Mouse (Mus musculus): ENCODE measurements around the gene Rbm19. TPM values are rescaled to one million over a fixed set of nuclear protein-coding genes. Genes with fewer than 3 reads are reported as not detected.
"Not testable (repeated sequence)": the region's sequence is repeated elsewhere in the genome, so short reads cannot be mapped to it uniquely, and the experiment has no call there.

Rbm19 gene
- total RNA-seq (2021) = 10 to 100 TPM; 18.4 to 21.7 TPM

DNA sequence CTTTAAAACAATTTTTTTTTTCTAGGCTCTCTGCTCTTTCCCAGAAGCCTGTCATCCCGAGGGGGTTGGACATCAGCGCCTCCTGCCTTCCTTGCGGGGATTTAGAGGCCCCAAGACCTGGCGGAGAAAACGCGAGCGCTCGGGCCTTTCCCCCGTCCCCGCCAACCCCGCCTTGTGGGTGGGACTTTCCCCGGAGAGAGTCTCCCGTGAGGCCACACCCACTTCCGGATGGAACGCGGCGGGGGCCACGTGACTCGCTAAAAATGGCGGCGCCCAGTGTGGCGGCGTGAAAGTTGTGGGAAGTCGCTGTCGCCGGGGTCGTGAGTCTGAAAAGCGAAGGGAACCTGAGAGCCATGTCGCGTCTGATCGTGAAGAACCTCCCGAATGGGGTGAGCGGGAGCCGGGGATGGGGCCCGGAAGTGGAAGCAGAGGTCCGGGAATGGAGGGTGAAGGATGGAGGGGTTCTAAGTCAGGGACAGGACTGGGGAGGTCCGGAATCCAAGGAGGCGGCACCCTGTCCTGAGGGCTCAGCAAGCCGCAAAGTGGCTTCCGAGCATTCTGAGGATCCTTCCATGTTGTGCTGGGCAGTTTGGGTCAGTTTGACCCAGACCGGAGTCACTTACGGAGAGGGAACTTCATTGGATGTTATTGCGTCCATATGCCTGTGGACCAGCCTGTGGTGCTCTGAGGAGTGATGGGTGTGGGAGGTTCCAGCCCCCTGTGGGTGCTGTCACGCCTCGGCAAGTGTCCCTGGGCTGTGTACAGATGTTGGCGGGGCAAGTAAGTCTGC is at the start of gene Rbm19:
Gene Rbm19 (plus strand): TSS at position 205 of the 790 bp plus-strand sequence.
- DNase-seq = peak; percentile 96

DNA sequence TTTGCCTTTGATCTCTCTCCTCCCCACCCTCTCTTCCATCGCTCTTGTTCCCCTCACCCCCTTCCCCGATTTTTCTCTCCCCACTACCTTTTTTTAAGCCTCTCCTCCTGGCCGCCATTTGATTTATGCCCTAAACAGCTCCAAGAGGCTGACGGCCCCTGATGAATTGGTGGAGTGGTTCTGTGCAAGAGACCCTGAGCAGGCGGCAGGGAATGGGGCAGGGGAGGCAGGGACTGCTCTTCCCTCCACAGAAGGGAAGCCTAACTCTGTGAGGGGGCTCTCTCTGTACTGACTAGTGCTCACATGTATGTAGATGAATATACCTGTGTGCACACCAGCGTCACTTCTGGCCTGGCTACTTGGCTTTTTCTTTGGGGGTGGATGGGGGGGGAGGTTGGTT is 49.0 kb upstream of the Rbm19 start:
- DNase-seq = no peak

DNA sequence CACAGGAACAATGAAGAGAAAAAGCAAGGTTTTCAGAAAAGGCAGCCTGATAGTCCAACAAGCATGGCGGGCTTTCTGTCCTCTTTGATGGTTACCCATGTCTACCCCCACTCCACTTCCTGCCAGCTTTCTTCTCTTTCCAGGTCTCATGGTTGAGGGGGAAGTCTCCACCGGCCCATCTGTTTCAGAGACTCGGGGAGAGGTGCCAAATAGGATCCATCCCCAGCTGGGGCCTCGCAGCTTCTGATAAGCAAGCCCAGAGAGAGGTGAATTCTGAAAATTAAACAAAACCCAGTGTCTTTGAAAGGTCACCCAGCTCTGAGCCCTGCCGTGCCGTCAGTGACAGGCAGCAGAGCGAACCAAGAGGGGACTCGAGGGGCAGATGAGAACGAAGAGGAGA is 42.2 kb upstream of the Rbm19 start:
- DNase-seq = no peak

GRCm38 (mm10) chr5:120080027-120080426 is 36.2 kb upstream of the Rbm19 start:
- no peak for DNase-seq

DNA sequence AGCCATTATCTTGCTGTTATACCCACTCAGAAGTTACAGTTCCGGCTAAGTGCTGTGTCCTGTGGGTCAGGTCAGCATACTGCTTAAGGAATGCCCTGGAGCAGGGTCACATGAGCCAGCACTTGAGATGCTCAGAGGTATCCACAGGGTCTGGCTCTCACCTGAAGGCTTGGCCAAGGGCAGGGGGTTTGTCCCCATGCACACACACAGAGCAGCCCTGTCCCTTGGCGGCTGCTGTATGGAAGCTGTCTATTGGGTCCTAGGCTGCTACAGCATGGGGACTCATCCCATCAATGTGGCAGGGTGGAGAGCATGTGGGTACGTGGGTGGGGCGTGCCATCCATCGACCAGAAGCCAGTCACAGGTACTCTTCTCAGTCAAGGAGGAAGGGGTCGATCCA is 35.8 kb upstream of the Rbm19 start:
- no peak for DNase-seq

DNA sequence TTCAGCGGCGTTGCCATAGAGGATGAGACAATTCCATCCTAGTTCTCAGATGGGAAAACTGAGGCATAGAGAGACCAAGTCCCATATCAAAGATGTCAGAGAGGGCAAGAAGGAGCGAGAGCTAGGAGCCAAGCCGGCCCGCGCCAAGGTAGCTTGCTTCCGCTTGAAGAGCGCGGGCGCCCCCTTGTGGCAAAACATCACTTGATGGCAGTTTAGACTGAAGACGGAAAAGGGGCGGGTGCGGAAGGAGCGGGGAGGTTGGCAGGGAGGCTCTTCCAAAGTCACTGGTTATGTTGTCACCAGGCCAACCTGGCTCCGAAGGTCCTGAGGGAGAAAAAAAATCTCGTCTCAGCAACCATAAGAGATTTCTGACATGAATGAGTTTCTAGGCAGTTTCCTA is 27.7 kb upstream of the Rbm19 start:
- DNase-seq = peak; percentile 94

GRCm38 (mm10) chr5:120094602-120095001 is 21.7 kb upstream of the Rbm19 start:
- DNase-seq = peak; percentile 44

DNA sequence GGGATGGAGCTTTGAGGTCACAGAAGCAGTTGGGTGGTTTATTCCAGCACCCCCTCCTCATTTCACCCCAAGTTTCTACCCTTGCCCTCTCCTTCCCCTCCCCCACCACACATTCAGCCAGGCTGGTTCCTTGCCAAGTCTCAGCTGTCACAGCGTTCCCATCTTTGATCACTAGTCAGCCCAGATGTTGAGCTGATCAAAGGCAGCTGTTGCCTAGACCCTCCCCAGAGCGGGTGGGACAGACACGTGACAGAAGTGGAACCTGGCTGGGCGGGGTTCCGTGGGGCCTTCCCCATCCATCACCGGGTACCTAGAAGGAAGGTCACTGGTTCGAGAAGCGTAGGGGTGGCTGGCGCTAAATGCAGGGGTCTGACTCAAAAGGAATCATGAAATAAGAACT is 19.2 kb upstream of the Rbm19 start:
- DNase-seq = no peak

DNA sequence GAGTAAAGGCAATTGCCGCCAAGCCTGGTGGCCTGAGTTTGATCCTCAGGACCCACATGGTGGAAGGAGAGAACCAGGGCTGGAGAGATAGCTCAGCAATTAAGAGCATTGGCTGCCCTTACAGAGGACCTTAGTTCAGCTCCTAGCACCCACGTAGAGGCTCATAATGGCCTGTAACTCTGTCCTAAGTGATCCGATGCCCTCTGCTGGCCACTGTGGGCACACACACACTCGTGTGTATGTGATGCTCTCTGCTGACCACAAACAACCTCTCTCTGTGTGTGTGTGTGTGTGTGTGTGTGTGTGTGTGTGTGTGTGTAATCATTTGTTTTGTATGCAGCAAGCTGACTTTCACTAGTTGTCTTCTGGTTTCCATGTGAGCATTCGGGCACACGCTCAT is 15.5 kb upstream of the Rbm19 start:
- no peak for DNase-seq

DNA sequence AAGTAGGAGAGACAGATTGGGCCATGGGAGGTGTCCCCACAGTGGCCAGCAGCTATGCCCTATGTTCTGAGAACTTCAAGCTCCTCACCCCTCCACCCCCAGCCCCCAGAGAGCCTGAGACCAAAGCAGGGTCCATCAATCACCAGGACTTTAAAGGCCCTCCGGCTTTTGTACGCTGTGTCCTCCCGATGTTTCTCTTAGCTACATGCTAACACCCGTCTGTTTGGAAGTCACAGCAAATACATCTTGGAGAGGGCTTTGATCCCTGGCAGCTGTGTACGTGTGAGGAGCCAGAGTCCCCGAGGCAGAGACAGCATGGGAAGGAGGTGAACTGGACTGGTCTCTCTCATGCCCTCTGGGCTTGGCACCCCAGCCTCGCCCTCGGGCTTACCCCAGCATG is 14.2 kb upstream of the Rbm19 start:
- no peak for DNase-seq

DNA sequence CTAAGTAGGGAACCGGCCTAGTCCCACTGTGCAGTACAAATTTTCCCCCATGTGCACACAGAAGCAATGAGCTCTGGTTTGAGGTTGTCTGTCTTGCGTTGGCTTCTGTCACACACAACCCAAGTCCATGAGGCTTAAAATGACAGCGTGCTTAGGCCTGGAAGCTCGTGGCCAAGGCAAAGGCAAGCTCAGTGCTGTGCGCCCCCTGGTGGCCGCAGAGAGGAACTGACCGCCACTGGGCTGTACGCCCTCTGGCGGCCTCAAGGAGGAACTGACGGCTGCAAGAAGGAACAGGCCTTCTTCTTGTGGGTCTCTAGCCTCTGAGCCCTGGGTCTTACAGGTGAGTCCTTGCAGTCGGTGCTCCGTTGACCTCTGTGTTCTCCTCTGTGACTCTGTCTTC is 13.5 kb upstream of the Rbm19 start:
- peak; percentile 71 for DNase-seq

- peak; percentile 15 for DNase-seq
Measured at GRCm38 (mm10) chr5:120103458-120103857, 12.8 kb upstream of the Rbm19 start.

- peak; percentile 35 for DNase-seq
Measured at GRCm38 (mm10) chr5:120106424-120107073, 9.7 kb upstream of the Rbm19 start.

GRCm38 (mm10) chr5:120114361-120114760 is 1.9 kb upstream of the Rbm19 start:
- DNase-seq = no peak

DNA sequence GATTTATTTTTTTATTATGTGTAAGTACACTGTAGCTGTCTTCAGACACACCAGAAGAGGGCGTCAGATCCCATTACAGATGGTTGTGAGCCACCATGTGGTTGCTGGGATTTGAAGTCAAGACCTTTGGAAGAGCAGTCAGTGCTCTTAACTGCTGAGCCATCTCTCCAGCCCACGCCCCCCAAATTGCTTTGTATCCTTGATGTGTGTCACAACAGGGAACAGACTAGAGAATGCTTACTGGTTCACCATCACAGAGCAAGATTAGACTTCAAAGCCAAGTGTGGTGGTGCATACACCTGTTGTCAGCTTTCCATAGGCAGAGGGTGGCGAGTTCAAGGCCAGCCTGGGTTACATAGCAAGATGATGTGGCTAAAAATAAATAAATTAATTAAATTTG is 896 bp downstream of the Rbm19 start:
- not testable (repeated sequence) for DNase-seq

- no peak for DNase-seq
Measured at GRCm38 (mm10) chr5:120124881-120125690, 8.8 kb downstream of the Rbm19 start.

GRCm38 (mm10) chr5:120127641-120128040 is 11.4 kb downstream of the Rbm19 start:
- DNase-seq = peak; percentile 33

DNA sequence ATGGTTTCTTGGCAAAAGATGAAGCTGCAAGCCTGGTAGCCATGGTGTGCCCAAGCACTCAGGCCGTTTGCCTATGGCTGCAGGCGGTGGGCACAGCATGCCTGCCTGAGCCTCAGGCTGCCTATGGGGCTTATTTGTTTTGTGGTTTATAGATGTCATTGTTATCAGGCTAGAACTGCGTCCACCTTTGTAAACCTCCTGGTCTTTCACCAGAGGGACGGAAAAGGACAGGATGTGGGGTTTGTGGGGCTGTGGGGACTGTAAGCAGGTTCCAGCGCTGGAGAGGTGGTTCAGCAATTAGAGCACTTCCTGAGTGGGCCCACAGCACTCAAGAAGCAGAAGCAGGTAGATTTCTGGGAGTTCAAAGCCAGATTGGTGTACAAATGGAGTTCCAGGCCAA is 12.2 kb downstream of the Rbm19 start:
- DNase-seq = no peak

- DNase-seq = no peak
Measured at GRCm38 (mm10) chr5:120129070-120129469, 12.8 kb downstream of the Rbm19 start.

DNA sequence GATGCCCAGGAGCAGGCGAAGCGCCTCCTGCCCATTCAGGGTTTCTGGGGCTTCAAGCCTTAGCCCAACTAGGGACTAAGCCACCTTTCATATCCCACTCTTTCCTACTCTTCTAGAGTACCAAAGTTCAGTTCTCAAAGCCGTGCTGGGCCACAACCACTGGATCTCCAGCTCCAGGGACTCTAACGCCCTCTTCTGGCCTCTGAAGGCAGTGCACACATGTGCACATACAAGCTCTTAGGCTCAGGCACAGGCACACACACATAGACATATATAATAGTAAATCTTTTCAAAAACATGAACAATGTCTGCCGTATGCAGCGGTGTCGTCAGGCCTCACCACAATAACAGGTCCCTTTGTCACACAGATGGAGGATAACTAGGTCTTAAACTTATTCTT is 13.5 kb downstream of the Rbm19 start:
- DNase-seq = no peak

GRCm38 (mm10) chr5:120130163-120130562 is 13.9 kb downstream of the Rbm19 start:
- DNase-seq = no peak

DNA sequence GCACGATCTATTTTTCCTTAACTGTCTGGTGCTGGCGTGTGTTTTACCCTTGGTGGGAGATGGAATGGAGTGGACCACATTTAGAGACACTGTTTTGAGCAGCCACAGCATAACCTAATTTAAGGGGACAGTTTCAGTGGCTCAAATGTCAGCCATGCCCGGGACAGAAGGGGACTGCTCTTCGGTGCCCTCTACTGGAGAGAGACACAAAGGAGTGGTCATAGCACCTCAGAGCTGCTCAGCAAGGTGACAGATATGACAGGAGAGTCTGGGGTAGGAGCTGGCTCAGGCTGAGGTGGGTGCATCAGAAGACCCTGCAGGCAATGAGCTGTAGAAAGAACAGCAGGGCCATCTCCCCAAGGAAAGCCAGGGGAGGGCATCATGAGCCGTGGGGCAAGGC is 15.3 kb downstream of the Rbm19 start:
- peak; percentile 46 for DNase-seq

DNA sequence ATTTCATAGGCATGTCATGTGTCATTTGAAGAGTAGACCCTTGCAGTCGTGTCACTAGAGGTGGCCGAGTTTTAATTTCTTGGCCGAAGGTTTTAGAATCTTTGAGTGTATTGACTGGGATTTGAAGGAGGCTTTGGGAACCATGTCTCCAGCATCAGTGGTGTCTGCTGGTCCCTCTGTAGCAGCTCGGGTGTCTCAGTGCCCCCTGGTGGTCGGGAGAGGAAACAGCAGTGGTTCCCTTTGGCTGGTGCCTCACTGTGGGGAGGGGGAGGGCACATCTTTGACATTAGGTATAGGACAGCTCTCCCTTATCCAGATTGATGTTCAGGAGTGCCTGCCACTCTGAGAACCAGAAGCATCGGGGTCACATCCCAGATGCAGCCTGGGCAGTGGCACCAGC is 17.7 kb downstream of the Rbm19 start:
- DNase-seq = peak; percentile 70

Measured in heart, postnatal 4 days (tissue).